Mouse (Mus musculus) limb, embryonic 13.5 days (tissue): Measurements from ENCODE around the gene Smyd5. TPM values are rescaled to one million over a fixed set of nuclear protein-coding genes. Genes with fewer than 3 reads are reported as not detected.

ENCODE experiments used
- ATAC-seq: fragments of 200-750 bp; cut with Nextera tagmentation; 2 replicates; pipeline ENCODE4 v1.8.0; 2017; ENCODE audit warnings: low read depth, moderate number of reproducible peaks, moderate TSS enrichment; ENCODE audit not compliant: low FRiP score
- H3K27ac ChIP-seq: fragments of 300-500 bp; sonication (generic); 2 replicates; pipeline ENCODE4 v1.5.1; 2015; ENCODE audit warnings: inconsistent platforms, mild to moderate bottlenecking, moderate library complexity
- H3K27me3 ChIP-seq: fragments of 300-500 bp; sonication (generic); 2 replicates; pipeline ENCODE4 v1.6.1; 2015; ENCODE audit warnings: mild to moderate bottlenecking, inconsistent platforms
- H3K36me3 ChIP-seq: fragments of 300-500 bp; sonication (generic); 2 replicates; pipeline ENCODE4 v1.6.1; 2015; ENCODE audit warnings: inconsistent platforms, mild to moderate bottlenecking, moderate library complexity
- H3K4me1 ChIP-seq: fragments of 300-500 bp; sonication (generic); 2 replicates; pipeline ENCODE4 v1.6.1; 2015; ENCODE audit warnings: inconsistent platforms
- H3K4me2 ChIP-seq: fragments of 300-500 bp; sonication (generic); replicated peaks from 2 replicates; pipeline ENCODE4 v1.6.1; 2015; ENCODE audit warnings: inconsistent platforms, mild to moderate bottlenecking, moderate library complexity
- H3K4me3 ChIP-seq: fragments of 300-500 bp; sonication (generic); 2 replicates; pipeline ENCODE4 v1.5.1; 2015; ENCODE audit warnings: moderate library complexity, mild to moderate bottlenecking, inconsistent platforms
- H3K9ac ChIP-seq: fragments of 300-500 bp; sonication (generic); 2 replicates; pipeline ENCODE4 v1.6.1; 2015; ENCODE audit warnings: mild to moderate bottlenecking, inconsistent platforms
- H3K9me3 ChIP-seq: fragments of 300-500 bp; sonication (generic); 2 replicates; pipeline ENCODE4 v1.6.1; 2016; ENCODE audit warnings: inconsistent platforms
- WGBS: fragments of 180-500 bp; shearing (Covaris S2); methylation state at CpG from one replicate; pipeline ENCODE4 v1.1.7; 2015; 5-methylcytosine and 5-hydroxymethylcytosine counted together
- polyA plus RNA-seq: library from polyadenylated mRNA; unstranded; fragments of >200 nt; fragmentation: Nextera tagmentation; extraction: Ambion mirVana; gene quantifications from 2 replicates; pipeline ENCODE4 v1.2.1, GENCODE M21; 2015

Smyd5 gene
- polyA plus RNA-seq, 1 experiment from 2014 or later = 66.1 TPM

DNA sequence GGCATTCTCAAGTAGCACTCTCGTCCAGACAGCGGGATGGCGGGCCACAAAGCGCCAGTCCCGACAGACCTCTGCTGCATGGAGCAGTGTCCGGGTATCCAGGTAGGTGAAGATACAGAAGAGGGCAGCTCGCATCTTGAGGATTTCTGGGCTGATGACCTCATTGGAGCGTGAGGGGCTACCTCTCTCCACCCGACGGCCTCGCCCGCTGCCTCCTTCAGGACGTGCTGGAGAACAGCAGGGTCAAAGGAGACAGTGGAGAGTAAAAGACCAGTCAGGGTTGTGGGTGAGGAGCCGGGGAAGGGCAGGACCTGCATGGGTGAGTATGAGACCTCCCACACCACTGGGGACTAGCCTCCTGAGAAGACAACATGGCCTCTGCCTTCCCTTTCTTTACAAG, 46.6 kb downstream of the Smyd5 start:
- H3K27me3 ChIP-seq = peaks cover 58% of the 10 kb centered on the region
- no peaks in the 10 kb centered on the region for H3K9me3 ChIP-seq
- no peak for ATAC-seq
- peaks cover 8% of the 10 kb centered on the region; the same call in 1 of the 2 replicates for H3K4me1 ChIP-seq
- WGBS = 47% methylated on average over 14 of the region's 14 CpGs
- H3K4me3 ChIP-seq = no peak overlapping the region
- no peak overlapping the region for H3K27ac ChIP-seq
- no peaks in the 10 kb centered on the region for H3K36me3 ChIP-seq
- H3K4me2 ChIP-seq = no peak overlapping the region
- H3K9ac ChIP-seq = no peak overlapping the region

DNA sequence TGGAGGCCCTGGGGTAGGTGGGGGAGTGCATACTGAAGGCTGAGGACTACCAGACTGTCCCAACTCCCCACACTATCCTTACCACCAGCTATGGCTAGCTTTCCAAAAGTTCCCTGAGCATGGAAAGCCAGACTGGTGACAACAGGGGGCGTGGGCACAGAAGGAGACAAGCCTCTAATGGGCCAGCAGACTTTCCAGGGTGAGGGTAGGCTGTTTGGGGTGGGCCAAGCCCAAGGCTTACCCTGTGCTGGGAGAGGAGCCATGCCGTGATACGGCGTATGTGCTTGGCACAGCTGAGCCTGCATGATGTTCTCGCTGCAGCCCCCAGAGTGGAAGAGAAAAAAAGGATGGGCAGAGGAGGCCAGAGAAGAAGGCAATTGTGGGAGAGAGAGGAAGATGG, 48.2 kb downstream of the Smyd5 start:
- Histone ChIP-seq H3K4me3 (no peak overlapping the region), H3K4me2 (no peak overlapping the region), H3K27ac (no peak overlapping the region), H3K9me3 (no peaks in the 10 kb centered on the region), H3K27me3 (peaks cover 74% of the 10 kb centered on the region), H3K36me3 (no peaks in the 10 kb centered on the region), H3K9ac (no peak overlapping the region), H3K4me1 (peaks cover 21% of the 10 kb centered on the region)
- no peak for ATAC-seq
- WGBS = 85% methylated on average over 5 of the region's 5 CpGs

DNA sequence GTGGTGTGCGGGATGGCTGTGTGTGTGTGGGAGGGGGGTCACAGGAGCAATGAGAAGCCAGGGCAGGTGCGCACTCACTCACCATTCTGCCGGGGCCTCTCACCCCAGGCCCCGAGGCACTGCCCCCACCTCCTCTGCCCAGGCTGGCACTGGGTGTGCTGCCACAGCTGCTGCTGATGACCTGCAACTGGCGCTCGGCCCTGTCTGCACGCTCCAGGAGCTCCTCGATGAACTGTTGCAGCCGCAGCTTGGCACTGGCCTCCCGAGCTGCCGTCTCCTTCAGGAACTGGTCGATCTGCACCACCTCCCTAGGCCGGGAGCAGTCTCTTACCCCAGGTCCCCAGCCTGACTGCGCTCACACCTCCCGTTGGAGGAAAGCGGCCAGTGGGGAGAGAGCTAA, 48.9 kb downstream of the Smyd5 start:
- no peak overlapping the region for H3K4me2 ChIP-seq
- H3K4me1 ChIP-seq = peaks cover 21% of the 10 kb centered on the region
- no peaks in the 10 kb centered on the region for H3K36me3 ChIP-seq
- no peaks in the 10 kb centered on the region for H3K9me3 ChIP-seq
- H3K27ac ChIP-seq = no peak overlapping the region
- no peak overlapping the region for H3K9ac ChIP-seq
- WGBS = 71% methylated on average over 16 of the region's 16 CpGs
- H3K27me3 ChIP-seq = peaks cover 81% of the 10 kb centered on the region
- H3K4me3 ChIP-seq = no peak overlapping the region
- ATAC-seq = no peak

- H3K4me3 ChIP-seq = peak overlapping the region; percentile 45
- ATAC-seq = no peak
- H3K4me2 ChIP-seq = peak overlapping the region; percentile 71
Observed at GRCm38 (mm10) chr6:85483843-85484721, 52.3 kb downstream of the Smyd5 start.

DNA sequence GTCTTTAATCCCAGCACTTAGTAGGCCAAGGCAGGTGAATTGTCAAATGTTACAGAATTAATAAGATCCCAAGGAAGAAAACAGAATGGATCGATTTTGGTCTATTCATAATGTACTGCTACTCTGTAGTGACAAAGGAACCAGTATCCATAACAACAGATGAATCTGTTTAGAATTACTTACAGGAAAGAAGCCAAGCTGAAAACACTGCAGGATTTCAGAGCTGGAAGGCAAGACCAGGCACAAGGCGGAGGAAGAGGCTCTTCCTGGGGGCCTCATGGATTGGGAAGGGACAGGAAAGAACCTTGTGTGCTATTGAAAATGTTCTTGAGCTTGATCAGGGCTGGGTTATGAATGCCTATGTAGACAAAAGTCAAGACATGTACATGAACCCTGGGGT, 53.9 kb downstream of the Smyd5 start:
- 66% methylated on average over 2 of the region's 2 CpGs for WGBS
- Histone ChIP-seq H3K27ac (no peak overlapping the region), H3K27me3 (peaks cover 93% of the 10 kb centered on the region), H3K9ac (no peak overlapping the region), H3K4me2 (no peak overlapping the region), H3K9me3 (no peaks in the 10 kb centered on the region), H3K4me1 (peaks cover 30% of the 10 kb centered on the region), H3K36me3 (no peaks in the 10 kb centered on the region), H3K4me3 (no peak overlapping the region)
- no peak for ATAC-seq

More at GRCm38 (mm10) chr6:85483843-85484721, 52.3 kb downstream of the Smyd5 start:
- WGBS = 4% methylated on average over 92 of the region's 92 CpGs
- no peaks in the 10 kb centered on the region for H3K9me3 ChIP-seq
- H3K9ac ChIP-seq = peak overlapping the region; percentile 35; the same call in 1 of the 2 replicates
- peaks cover 16% of the 10 kb centered on the region for H3K4me1 ChIP-seq
- H3K27ac ChIP-seq = no peak overlapping the region
- peaks cover 99% of the 10 kb centered on the region for H3K27me3 ChIP-seq
- H3K36me3 ChIP-seq = no peaks in the 10 kb centered on the region

DNA sequence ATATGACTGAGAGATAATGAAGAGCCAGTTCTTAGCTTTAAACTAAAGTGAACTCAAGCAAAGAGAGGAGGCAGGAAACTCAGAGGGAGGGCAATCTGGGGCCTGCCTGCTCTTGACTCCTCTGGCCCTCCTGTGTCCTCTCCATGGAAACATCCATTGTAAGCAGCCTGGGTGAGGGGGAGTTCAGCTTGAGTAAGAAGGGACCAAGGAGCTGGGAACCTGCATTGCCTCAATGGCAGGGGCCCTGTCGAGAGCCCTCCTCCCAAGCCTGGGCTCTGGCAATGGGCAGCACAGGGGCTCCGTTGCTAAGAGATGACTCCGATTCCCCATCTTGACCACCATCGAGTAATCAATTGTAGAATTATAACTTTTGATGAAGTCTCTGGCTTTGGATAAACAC, 56.7 kb downstream of the Smyd5 start:
- Histone ChIP-seq H3K4me3 (no peak overlapping the region), H3K4me1 (peaks cover 36% of the 10 kb centered on the region), H3K4me2 (no peak overlapping the region), H3K27me3 (peaks cover 68% of the 10 kb centered on the region), H3K9ac (no peak overlapping the region), H3K36me3 (no peaks in the 10 kb centered on the region), H3K27ac (no peak overlapping the region), H3K9me3 (no peaks in the 10 kb centered on the region)
- no peak for ATAC-seq
- 81% methylated on average over 4 of the region's 4 CpGs for WGBS

GRCm38 (mm10) chr6:85489717-85490116, 57.9 kb downstream of the Smyd5 start:
- ATAC-seq = no peak
- no peaks in the 10 kb centered on the region for H3K36me3 ChIP-seq
- no peak overlapping the region for H3K4me2 ChIP-seq
- no peak overlapping the region for H3K4me3 ChIP-seq
- 82% methylated on average over 3 of the region's 3 CpGs for WGBS
- H3K4me1 ChIP-seq = peaks cover 24% of the 10 kb centered on the region
- peaks cover 60% of the 10 kb centered on the region for H3K27me3 ChIP-seq
- no peaks in the 10 kb centered on the region for H3K9me3 ChIP-seq
- H3K27ac ChIP-seq = no peak overlapping the region
- H3K9ac ChIP-seq = no peak overlapping the region

DNA sequence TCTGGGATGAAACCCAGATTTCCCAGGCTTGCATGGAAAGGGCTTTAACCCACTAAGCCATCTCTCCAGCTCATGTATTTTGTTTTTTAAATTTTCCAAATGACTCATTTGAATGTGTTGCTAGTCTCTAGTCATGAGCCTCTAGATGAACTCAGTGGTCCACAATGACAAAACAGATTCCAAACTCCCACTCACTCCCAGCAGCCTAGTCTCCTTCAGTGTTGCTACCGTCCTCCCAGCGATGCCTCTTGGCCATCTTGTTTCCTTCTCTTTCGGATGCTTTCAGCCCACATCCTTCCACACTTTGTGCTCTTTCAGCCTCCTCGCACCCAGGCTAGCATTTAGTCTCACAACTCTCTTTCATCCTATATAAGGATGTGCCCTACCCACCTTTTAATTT, 58.5 kb downstream of the Smyd5 start:
- H3K4me3 ChIP-seq = no peak overlapping the region
- no peak overlapping the region for H3K27ac ChIP-seq
- no peak overlapping the region for H3K4me2 ChIP-seq
- peaks cover 23% of the 10 kb centered on the region for H3K4me1 ChIP-seq
- no peak overlapping the region for H3K9ac ChIP-seq
- H3K9me3 ChIP-seq = no peaks in the 10 kb centered on the region
- 68% methylated on average over 4 of the region's 4 CpGs for WGBS
- peaks cover 59% of the 10 kb centered on the region for H3K27me3 ChIP-seq
- H3K36me3 ChIP-seq = no peaks in the 10 kb centered on the region
- no peak for ATAC-seq

DNA sequence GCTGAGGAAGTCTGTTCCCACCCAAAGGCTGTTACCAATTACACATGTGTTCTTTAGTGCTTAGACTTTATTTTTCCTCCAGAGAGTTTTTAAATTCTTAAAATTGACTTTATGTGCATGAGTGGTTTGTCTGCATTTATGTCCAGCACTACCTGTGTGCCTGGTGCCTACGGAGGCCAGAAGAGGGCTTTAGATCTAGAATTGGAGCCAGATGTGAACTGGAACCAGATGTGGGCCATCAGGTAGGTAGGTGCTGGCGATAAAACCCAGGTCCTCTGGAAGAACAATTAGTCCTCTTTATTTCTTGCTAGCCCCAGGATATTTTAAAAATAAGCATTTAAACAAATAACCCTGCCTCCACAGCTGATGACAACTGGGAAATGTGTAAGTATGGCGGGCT, 59.8 kb downstream of the Smyd5 start:
- no peak overlapping the region for H3K9ac ChIP-seq
- 14% methylated on average over 3 of the region's 3 CpGs for WGBS
- peaks cover 23% of the 10 kb centered on the region for H3K4me1 ChIP-seq
- peaks cover 57% of the 10 kb centered on the region for H3K27me3 ChIP-seq
- H3K4me2 ChIP-seq = no peak overlapping the region
- no peak overlapping the region for H3K4me3 ChIP-seq
- no peaks in the 10 kb centered on the region for H3K9me3 ChIP-seq
- H3K36me3 ChIP-seq = no peaks in the 10 kb centered on the region
- H3K27ac ChIP-seq = no peak overlapping the region
- ATAC-seq = peak; percentile 79

Other genes starting within 250 kb of the Smyd5 start
- 0.60 and 0.64 TPM in 2 replicates for gene Emx1, start 244.6 kb upstream of the Smyd5 start, polyA plus RNA-seq
- 8.9 and 10.1 TPM in 2 replicates for gene Sfxn5, start 98.6 kb upstream of the Smyd5 start, polyA plus RNA-seq
- gene Rab11fip5, start 57.4 kb upstream of the Smyd5 start, polyA plus RNA-seq = 16.7 and 17.2 TPM in 2 replicates
- gene Noto, start 8.1 kb upstream of the Smyd5 start, polyA plus RNA-seq = not detected in 2 replicates
- gene Cct7, start 19.5 kb downstream of the Smyd5 start, polyA plus RNA-seq = 493 and 494 TPM in 2 replicates
- 29.8 and 33.5 TPM in 2 replicates for gene Pradc1, start 20.0 kb downstream of the Smyd5 start, polyA plus RNA-seq
- 0.47 and 0.54 TPM in 2 replicates for gene Fbxo41, start 71.0 kb downstream of the Smyd5 start, polyA plus RNA-seq
- gene Egr4, start 81.6 kb downstream of the Smyd5 start, polyA plus RNA-seq = not detected in 2 replicates
- gene Alms1, start 155.5 kb downstream of the Smyd5 start, polyA plus RNA-seq = 6.2 and 6.6 TPM in 2 replicates